Mouse (Mus musculus) limb, embryonic 12.5 days (tissue): ENCODE measurements at regions not wholly inside any gene's neighbourhood (a gene's known extent, or its start where the extent isn't known, plus 50 kb on each side); places are given as distances from the start of the nearest gene placed in this dataset.

Experiments used
- ATAC-seq: fragments of 200-750 bp; cut with Nextera tagmentation; 2 replicates; pipeline ENCODE4 v1.8.0; 2017; ENCODE audit warnings: low read depth, moderate TSS enrichment; ENCODE audit not compliant: insufficient number of reproducible peaks, insufficient read depth, low FRiP score, low TSS enrichment
- H3K27ac ChIP-seq: fragments of 300-500 bp; sonication (generic); 2 replicates; pipeline ENCODE4 v1.5.1; 2016; ENCODE audit warnings: mild to moderate bottlenecking, moderate library complexity
- H3K27me3 ChIP-seq: fragments of 300-500 bp; sonication (generic); 2 replicates; pipeline ENCODE4 v1.6.1; 2016; ENCODE audit warnings: mild to moderate bottlenecking, moderate library complexity
- H3K36me3 ChIP-seq: fragments of 300-500 bp; sonication (generic); 2 replicates; pipeline ENCODE4 v1.6.1; 2016; ENCODE audit warnings: mild to moderate bottlenecking, moderate library complexity
- H3K4me1 ChIP-seq: fragments of 300-500 bp; sonication (generic); replicated peaks from 2 replicates; pipeline ENCODE4 v1.6.1; 2016
- H3K4me2 ChIP-seq: fragments of 300-500 bp; sonication (generic); 2 replicates; pipeline ENCODE4 v1.6.1; 2016; ENCODE audit warnings: mild to moderate bottlenecking, moderate library complexity
- H3K4me3 ChIP-seq: fragments of 300-500 bp; sonication (generic); replicated peaks from 2 replicates; pipeline ENCODE4 v1.5.1; 2016; ENCODE audit warnings: mild to moderate bottlenecking
- H3K9ac ChIP-seq: fragments of 300-500 bp; sonication (generic); replicated peaks from 2 replicates; pipeline ENCODE4 v1.6.1; 2016; ENCODE audit warnings: mild to moderate bottlenecking, moderate library complexity
- H3K9me3 ChIP-seq: fragments of 300-500 bp; sonication (generic); 2 replicates; pipeline ENCODE4 v1.6.1; 2016; ENCODE audit warnings: mild to moderate bottlenecking, moderate library complexity
- WGBS: fragments of 180-500 bp; shearing (Covaris S2); methylation state at CpG from one replicate; pipeline ENCODE4 v1.1.7; 2016; 5-methylcytosine and 5-hydroxymethylcytosine counted together

DNA sequence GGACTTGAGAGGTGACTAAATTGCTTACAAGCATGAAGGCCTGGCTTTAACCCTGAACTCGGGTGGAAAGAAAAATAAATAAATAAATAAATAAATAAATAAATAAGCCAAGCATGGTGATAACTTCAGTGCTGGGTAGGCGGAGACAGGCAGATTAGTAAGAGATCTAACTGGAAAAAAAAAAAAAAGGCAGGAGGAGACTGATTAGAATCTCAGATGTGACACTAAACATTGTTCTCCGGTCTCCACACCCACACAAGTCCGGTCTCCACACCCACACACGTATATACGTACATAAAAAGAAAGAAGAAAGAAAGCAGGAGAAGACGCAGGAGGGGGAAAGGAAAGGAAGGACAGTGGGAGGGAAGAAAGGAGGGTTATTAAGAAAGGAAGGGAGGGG is 267.8 kb downstream of the Dhx15 start:
- no peaks in the 10 kb centered on the region for H3K36me3 ChIP-seq
- H3K4me3 ChIP-seq = no peak overlapping the region
- no peak overlapping the region for H3K9ac ChIP-seq
- H3K27ac ChIP-seq = no peak overlapping the region
- WGBS = 76% methylated on average over 7 of the region's 7 CpGs
- H3K9me3 ChIP-seq = no peaks in the 10 kb centered on the region
- H3K4me2 ChIP-seq = no peak overlapping the region
- no peak for ATAC-seq
- H3K27me3 ChIP-seq = no peaks in the 10 kb centered on the region
- no peaks in the 10 kb centered on the region for H3K4me1 ChIP-seq

DNA sequence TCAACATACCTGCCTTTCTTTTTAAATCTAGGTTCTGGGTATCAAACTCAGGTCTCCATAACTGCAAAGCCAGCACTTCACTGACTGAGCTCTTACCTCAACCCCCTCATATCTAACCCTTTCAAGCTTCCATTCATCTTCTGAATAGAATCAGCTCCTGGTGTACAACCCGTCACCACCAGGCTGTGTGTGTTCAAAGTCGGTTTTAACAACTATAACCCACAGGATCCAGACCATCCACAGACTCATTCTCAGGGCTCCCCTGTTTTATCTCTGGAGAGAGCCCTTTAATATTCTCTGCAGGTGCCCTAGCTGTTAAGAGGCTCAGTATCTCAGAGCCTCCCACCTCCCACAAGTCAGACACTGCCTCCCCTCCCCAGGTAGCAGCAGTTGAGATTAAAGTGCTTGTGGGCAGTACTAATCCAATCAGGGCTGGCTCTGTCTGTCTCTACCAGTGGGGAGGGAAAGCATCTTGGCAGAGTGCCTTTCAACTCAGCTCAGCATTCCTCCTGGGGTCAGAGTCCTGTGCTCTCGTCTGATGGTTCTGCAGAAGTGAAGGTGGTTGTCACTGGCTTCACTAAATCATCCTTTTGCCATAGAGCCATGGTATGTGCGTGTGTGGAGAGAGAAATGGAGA is 272.4 kb downstream of the Dhx15 start:
- Histone ChIP-seq H3K4me2 (no peak overlapping the region), H3K27ac (no peak overlapping the region), H3K4me3 (no peak overlapping the region), H3K9me3 (no peaks in the 10 kb centered on the region), H3K36me3 (no peaks in the 10 kb centered on the region), H3K27me3 (no peaks in the 10 kb centered on the region; the same call in 1 of the 2 replicates), H3K9ac (no peak overlapping the region), H3K4me1 (no peaks in the 10 kb centered on the region)
- ATAC-seq = no peak
- WGBS = 36% methylated on average over 4 of the region's 4 CpGs

DNA sequence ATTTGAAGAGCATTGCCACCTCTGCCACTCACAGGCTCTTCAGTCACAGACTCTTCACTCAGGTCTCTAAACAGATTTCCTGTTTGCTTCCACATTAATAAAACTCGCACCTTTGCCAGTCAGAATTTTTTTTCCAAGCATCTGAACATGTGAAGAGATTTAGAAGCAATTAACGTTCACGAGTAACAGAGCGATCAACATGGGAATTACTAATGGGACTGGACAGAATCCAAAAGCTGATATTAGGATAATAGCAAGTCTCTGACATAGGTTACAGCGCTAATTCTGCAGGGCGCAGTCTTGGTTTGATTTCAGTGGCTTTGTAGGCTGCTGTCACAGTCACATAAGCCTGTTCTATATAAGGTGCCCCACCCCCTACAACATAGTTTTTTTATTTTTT is 275.6 kb downstream of the Dhx15 start:
- no peak overlapping the region for H3K4me3 ChIP-seq
- H3K9ac ChIP-seq = no peak overlapping the region
- H3K36me3 ChIP-seq = no peaks in the 10 kb centered on the region
- no peak overlapping the region for H3K4me2 ChIP-seq
- peaks cover 3% of the 10 kb centered on the region; the same call in 1 of the 2 replicates for H3K4me1 ChIP-seq
- H3K27me3 ChIP-seq = no peaks in the 10 kb centered on the region; the same call in 1 of the 2 replicates
- no peak overlapping the region for H3K27ac ChIP-seq
- H3K9me3 ChIP-seq = no peaks in the 10 kb centered on the region
- 69% methylated on average over 6 of the region's 6 CpGs for WGBS
- no peak for ATAC-seq

DNA sequence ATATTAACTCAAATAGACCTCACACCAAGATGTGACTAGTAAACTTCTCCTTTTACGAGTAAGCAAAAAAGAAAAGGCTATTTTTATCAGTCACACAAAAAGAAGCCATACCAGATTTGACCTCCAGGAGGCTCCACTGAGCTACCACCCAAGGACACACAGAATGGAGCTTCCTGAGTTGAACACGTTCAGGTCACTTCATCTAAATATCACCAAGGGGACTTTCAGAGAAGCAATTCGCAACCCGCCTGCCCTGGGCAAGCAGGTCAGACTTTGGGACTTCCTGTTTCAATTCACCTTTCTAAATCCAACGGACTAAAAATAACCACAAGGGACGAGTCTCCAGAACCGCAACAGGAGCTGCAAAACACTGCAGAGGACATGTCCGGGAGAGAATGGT is 281.5 kb downstream of the Dhx15 start:
- H3K9me3 ChIP-seq = no peaks in the 10 kb centered on the region
- no peak overlapping the region for H3K27ac ChIP-seq
- no peak overlapping the region for H3K4me3 ChIP-seq
- H3K9ac ChIP-seq = no peak overlapping the region
- H3K4me2 ChIP-seq = no peak overlapping the region
- no peaks in the 10 kb centered on the region for H3K36me3 ChIP-seq
- peaks cover 12% of the 10 kb centered on the region; the same call in 1 of the 2 replicates for H3K4me1 ChIP-seq
- WGBS = 69% methylated on average over 8 of the region's 8 CpGs
- H3K27me3 ChIP-seq = no peaks in the 10 kb centered on the region
- ATAC-seq = no peak

DNA sequence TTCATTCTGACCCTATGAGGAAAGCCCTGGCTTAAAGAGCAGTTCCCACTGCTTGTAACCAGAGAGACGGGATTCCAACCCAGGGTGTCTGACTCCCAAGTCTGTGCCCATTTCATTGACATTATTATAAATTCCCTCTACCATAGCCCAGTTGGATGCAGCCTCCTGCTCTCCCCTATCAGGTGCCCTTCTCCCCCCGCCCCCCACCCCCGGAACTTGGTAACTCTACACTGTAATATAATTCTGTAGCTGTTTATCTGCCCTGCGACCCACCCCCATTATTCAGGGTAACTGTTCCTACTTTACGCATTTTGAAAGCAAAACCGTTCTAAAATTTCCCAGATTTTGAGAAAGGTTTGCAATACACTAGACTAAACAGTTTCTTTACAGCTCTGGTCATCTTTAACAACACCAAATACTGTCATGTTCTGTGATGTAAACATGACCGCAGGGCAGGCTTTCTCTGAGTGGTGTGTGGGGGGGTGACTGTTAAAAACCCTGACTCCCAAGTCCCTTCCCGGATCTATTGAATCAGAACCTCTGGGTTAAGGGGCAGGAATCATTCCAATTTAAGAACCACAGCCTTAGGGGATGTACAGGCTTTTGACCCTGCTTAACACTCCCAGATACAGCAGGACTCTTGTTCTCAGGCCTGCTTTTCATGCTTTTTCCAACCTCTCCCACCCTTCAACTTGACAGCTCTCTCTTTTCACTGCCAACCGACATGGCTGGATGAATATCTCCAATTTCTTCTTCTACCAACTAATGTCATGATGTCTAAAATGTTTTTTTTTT is 283.8 kb downstream of the Dhx15 start:
- no peak overlapping the region for H3K4me3 ChIP-seq
- ATAC-seq = no peak
- no peak overlapping the region for H3K9ac ChIP-seq
- H3K36me3 ChIP-seq = no peaks in the 10 kb centered on the region
- H3K9me3 ChIP-seq = no peaks in the 10 kb centered on the region
- H3K4me1 ChIP-seq = peaks cover 12% of the 10 kb centered on the region; the same call in 1 of the 2 replicates
- no peak overlapping the region for H3K4me2 ChIP-seq
- H3K27ac ChIP-seq = no peak overlapping the region
- H3K27me3 ChIP-seq = no peaks in the 10 kb centered on the region
- WGBS = 67% methylated on average over 9 of the region's 9 CpGs

DNA sequence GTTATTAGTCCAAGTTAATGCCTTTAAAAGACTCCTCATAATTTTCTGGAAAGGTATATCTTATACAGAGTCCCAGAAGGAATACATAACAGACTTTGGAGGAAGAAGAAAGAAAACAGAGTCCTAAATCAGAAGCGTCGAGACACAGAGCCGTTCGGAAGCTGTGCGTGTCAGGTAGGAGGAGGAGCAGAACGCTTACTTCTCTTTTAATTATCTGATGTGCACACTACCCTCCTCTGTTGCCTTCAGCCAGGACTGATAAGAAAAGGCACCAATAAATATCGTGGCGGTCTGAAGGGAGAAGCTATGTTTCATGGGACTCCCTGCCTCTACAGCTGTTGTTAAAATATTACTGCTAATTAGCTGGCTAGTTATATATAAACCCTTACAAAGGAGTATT is 296.2 kb downstream of the Dhx15 start:
- Histone ChIP-seq H3K4me1 (peaks cover 3% of the 10 kb centered on the region; the same call in 1 of the 2 replicates), H3K4me2 (no peak overlapping the region), H3K27ac (no peak overlapping the region), H3K27me3 (0 out of 2 replicates have a peak, but pooled peaks cover 7% of the 10 kb centered on the region), H3K9me3 (no peaks in the 10 kb centered on the region), H3K9ac (no peak overlapping the region), H3K36me3 (no peaks in the 10 kb centered on the region), H3K4me3 (no peak overlapping the region)
- WGBS = 63% methylated on average over 8 of the region's 8 CpGs
- no peak for ATAC-seq

DNA sequence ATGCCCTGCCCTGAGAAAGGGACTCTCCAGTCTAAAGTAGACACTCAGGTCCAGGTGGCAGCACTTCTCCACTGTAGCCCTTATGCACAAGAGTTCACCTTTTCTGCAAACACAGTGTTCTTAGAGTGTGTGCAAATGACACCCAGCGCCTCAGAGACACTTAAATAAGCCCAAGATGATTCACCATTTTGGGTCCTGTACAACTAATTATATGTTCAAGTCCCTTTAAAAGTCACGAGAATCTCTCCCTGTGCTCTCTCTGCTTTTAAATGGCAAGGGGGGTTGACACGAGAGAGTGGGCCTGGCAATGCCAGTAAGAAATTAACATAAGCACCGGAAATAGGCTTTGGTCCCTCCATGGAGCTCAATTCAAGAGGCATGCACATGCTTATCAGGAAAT is 299.0 kb downstream of the Dhx15 start:
- Histone ChIP-seq H3K4me1 (peaks cover 10% of the 10 kb centered on the region), H3K9ac (no peak overlapping the region), H3K4me3 (no peak overlapping the region), H3K9me3 (no peaks in the 10 kb centered on the region), H3K27me3 (0 out of 2 replicates have a peak, but pooled peaks cover 3% of the 10 kb centered on the region), H3K36me3 (no peaks in the 10 kb centered on the region), H3K27ac (no peak overlapping the region), H3K4me2 (no peak overlapping the region)
- no peak for ATAC-seq
- WGBS = 76% methylated on average over 4 of the region's 4 CpGs

DNA sequence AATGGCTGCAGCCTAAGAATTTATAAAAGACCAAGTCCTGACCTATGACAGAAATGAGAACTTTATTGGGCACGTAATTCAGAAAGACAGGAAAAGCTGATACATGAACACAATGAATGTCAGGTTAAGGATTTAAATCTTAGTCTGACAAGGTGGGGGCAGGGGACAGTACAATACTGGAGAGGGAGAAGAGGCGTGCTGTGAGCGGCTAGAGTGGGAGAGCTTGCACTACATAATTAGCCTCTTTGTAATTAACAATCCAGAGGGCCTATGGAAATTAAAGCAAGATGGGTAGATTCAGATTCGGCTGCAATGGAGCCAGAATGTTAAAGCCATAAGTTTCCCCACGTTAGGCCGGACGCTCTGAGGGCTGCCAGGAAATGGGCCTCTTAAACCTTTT is 301.9 kb downstream of the Dhx15 start:
- 16% methylated on average over 7 of the region's 7 CpGs for WGBS
- H3K4me1 ChIP-seq = peaks cover 7% of the 10 kb centered on the region
- ATAC-seq = no peak
- no peaks in the 10 kb centered on the region for H3K9me3 ChIP-seq
- no peak overlapping the region for H3K27ac ChIP-seq
- no peak overlapping the region for H3K4me3 ChIP-seq
- no peaks in the 10 kb centered on the region for H3K27me3 ChIP-seq
- no peak overlapping the region for H3K9ac ChIP-seq
- H3K4me2 ChIP-seq = no peak overlapping the region
- no peaks in the 10 kb centered on the region for H3K36me3 ChIP-seq

DNA sequence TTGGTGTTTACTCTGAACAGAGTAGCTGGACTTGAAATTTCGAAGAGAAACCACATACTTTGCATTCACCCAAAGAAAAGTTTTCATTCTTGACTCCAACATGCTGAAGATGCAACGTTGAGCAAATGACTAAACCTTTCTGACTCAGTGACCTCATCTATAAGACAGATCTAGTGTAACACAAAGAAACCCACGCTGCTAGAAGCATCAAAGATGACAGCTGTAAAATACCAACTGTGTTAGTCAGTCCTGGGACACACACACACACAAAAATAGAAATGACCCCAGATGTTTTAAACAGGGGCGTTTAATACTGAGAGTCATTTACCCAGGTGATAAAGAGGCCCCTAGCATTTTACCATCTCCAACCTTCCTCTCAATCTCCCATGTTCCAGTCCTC is 307.7 kb downstream of the Dhx15 start:
- ATAC-seq = no peak
- Histone ChIP-seq H3K27ac (no peak overlapping the region), H3K4me3 (no peak overlapping the region), H3K4me2 (no peak overlapping the region), H3K9ac (no peak overlapping the region), H3K36me3 (no peaks in the 10 kb centered on the region), H3K27me3 (no peaks in the 10 kb centered on the region), H3K4me1 (no peaks in the 10 kb centered on the region), H3K9me3 (no peaks in the 10 kb centered on the region)
- WGBS = 75% methylated on average over 4 of the region's 4 CpGs

DNA sequence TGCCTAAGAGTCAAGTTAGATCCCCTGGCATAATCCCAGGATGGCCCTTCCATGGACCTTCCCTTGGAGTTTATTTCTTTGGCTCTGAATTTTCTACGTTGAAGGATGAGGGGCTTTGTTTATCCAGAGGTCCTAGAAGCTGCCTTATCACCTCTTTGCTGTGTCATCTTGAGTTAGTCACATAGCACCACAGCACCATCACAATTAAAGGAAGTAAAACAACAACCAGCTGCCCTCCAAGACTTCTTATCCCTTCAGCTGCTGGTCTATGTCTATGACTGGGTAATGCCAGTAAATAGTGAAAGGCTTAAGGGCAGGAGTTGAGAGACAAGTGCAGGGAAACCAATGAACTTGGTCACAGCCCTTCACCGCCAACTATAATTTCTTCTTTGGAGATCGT is 308.1 kb downstream of the Dhx15 start:
- Histone ChIP-seq H3K4me3 (no peak overlapping the region), H3K4me2 (no peak overlapping the region), H3K27me3 (no peaks in the 10 kb centered on the region), H3K9ac (no peak overlapping the region), H3K9me3 (no peaks in the 10 kb centered on the region), H3K36me3 (no peaks in the 10 kb centered on the region), H3K4me1 (no peaks in the 10 kb centered on the region), H3K27ac (no peak overlapping the region)
- 78% methylated on average over 3 of the region's 3 CpGs for WGBS
- ATAC-seq = no peak

DNA sequence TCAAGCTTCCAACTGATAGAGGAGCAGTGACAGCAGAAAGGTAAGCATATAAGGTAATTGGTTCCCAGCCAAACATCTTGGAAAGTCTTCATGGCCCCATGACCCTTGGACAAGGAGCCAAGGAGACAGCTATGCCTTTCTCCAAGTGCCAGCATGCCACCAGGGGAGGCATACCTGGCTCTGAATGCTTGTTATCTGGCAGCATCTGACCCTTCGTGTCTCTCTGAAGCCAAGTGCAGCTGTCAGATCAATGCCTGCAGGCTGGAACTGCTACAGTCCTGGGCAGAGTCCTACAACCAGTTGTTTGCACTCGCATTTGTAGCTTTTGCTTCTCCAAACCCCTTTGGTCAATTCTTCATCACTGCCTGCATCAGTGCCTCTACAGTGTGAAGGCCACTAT is 309.3 kb upstream of the Ppargc1a start:
- Histone ChIP-seq H3K27me3 (no peaks in the 10 kb centered on the region), H3K4me1 (peaks cover 6% of the 10 kb centered on the region; the same call in 1 of the 2 replicates), H3K36me3 (no peaks in the 10 kb centered on the region), H3K27ac (no peak overlapping the region), H3K4me3 (no peak overlapping the region), H3K4me2 (no peak overlapping the region), H3K9ac (no peak overlapping the region), H3K9me3 (no peaks in the 10 kb centered on the region)
- 75% methylated on average over 2 of the region's 2 CpGs for WGBS
- ATAC-seq = no peak
